Mouse (Mus musculus): Measurements from ENCODE around the gene Glra1. TPM values are rescaled to one million over a fixed set of nuclear protein-coding genes. Genes with fewer than 3 reads are reported as not detected.

Gene Glra1
- polyA plus RNA-seq (2017; shearing (Covaris generic)), result not detected

GRCm38 (mm10) chr11:55607808-55608523 lies at the start of gene Glra1:
Gene Glra1 (minus strand): TSS chr11:55608198.

GRCm38 (mm10) chr11:55469048-55469843 lies 138.8 kb downstream of the Glra1 start, which contains the start of gene G3bp1:
Gene G3bp1 (plus strand): TSS chr11:55469685.

Other genes with a start within 250 kb of the Glra1 start
- gene Sparc, start 185.0 kb downstream of the Glra1 start, polyA plus RNA-seq (2017; shearing (Covaris generic)), result 0.57 TPM
- gene Atox1, start 147.0 kb downstream of the Glra1 start, polyA plus RNA-seq (2017; shearing (Covaris generic)), result 207 TPM
- gene G3bp1, start 138.5 kb downstream of the Glra1 start, polyA plus RNA-seq (2017; shearing (Covaris generic)), result 165 TPM